Mouse (Mus musculus) adrenal gland, postnatal 4 days (tissue): ENCODE results near the gene Ppfibp2. TPM values are rescaled to one million over a fixed set of nuclear protein-coding genes. Genes with fewer than 3 reads are reported as not detected.

Source experiments
- DNase-seq, 2 experiments: peaks; one replicate each; pipeline ENCODE4 v3.0.0; 2021 to 2022; ENCODE audit warnings: low spot score in 2 of 2, mixed read lengths in 2 of 2
- long read RNA-seq, 2 experiments: library from polyadenylated mRNA; stranded (forward); transcript quantifications; one replicate each; pipeline ENCODE4 v2.0.0; 2021
- total RNA-seq, 2 experiments: library from RNA; stranded (reverse); gene quantifications; 2 replicates each; pipeline ENCODE4 v1.2.3; 2021

The Ppfibp2 gene
- 10 to 100 TPM in 1 of 2 experiments, 1 to 10 TPM in 1; 9.4 to 10.4 TPM for total RNA-seq
- long read RNA-seq, experiment 1, partial matches to known transcripts, result 3 of 8 reads
- long read RNA-seq, experiment 1, other reads (novel, unspliced or antisense), result 5 of 8 reads
- long read RNA-seq, experiment 2, partial matches to known transcripts, result 2 of 14 reads
- long read RNA-seq, experiment 2, other reads (novel, unspliced or antisense), result 11 of 14 reads

DNA sequence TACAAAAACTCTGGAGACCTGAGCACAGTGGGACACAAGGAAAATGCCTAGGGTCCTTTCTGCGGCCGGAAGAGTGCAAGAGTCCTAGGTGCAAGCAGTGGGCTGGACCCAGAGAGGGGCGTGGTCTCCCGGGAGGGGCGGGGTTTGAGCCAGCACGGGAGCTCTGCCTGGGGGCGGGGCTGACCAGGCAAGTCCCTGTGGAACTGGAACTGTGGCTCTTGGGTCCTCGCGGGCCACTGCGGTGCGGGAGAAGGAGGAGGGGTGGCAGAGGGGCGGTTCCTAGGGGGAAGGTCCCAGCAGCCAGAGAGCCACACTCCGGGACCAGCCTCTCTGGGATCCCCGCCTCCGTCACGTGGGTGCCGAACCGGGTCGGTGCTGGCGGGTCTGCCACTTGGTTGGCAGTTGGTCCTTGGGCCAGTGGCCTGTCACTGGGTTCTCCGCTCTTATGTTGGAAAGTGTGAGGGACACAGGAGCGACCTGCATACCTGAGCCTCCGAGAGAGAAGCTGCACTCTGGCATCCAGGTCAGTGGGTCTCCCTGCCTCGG is at the start of gene Ppfibp2:
Gene Ppfibp2, plus strand, starts transcription at position 351 of the 546 bp plus-strand sequence.
- DNase-seq, result peak; percentile 80 to 92

DNA sequence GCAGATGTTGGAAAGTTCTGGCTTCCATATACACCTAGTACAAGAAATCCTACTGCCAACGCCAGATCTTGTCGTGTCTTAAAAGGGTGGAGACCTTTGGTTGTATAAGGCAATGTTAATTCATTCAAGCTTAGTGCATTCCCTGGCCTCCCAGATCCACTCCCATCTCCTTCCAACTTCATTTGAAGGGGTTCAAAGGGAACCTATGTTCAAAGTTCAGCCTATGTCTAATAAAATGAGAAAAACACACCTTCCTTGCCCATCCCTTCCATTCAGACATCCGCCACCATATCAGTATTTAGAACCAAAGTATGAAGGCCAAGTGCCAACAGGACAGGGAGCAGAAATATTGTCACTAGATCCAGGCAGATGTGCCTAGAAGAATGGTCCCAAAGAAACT is 47.1 kb upstream of the Ppfibp2 start:
- DNase-seq, result no peak

DNA sequence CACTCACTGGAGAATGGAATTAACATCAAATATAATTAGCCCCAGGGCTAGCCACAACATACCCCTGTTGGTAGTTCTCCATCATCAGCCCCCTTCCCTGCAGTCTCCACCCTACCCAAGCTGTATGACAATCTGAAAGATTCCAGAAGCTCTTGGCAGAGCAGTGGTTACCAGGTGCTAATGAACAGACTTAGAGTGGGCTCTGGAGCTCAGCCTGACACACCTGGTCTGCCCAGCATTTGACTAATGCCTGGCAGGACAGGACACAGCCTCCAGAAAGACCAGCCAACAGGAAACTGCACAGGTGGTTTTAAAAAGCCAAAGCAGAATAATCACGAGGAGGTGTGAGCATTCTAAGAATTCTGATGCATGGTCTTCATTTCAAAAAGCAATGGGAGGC is 41.5 kb upstream of the Ppfibp2 start:
- DNase-seq, result no peak

DNA sequence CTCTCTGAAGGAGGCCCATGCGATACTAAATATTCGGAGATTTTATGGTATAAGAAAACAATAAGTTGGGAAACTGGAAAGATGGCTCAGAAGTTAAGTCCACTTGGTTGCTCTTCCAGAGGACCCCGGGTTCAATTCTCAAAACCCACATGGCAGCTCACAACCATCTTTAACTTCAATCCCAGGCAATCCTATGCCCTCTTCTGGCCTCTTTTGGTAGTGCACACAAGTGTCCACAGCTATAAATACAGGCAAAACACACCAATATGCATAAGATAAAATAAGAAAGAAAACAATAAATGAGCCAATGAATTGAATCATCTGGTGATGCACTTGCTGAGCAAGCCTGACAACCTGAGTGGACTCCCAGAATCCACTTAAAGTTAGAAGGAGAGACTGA is 39.1 kb upstream of the Ppfibp2 start:
- no peak for DNase-seq

DNA sequence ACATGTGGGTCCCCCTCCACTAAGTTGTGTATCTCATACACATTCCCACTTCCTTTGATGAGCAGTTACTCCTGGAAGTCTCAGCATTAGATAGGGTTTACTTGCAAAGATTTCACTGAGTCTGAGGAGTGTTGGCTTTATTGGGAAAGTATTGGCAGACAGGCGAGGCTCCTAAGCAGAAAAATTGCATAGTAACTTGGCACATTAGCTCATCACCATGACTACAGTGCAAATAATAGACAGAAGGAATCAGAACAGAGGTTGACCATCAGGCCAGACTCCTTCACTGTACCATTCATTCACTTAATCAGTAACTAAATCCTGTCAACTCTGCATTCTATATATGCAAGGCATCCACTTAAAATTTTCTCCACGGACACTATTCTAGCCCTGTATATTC is 34.3 kb upstream of the Ppfibp2 start:
- no peak for DNase-seq

DNA sequence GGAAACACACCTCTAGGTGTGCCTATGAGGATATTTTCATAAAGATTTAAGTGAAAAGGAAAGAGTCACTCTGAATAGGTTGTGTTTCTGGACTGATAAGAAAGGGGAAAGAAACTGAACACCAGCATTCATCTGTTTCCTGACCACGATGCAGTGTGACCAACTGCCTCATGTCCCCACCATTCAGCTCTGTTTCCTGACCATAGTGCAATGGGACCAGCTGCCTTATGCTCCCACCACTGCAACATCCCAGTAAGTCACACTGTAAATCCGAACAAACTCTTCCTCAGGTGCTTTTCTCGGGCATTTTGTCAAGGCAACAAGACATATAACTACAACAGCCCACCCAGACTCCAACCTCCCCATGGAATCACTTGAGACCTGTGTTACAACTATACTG is 33.4 kb upstream of the Ppfibp2 start:
- DNase-seq, result no peak

DNA sequence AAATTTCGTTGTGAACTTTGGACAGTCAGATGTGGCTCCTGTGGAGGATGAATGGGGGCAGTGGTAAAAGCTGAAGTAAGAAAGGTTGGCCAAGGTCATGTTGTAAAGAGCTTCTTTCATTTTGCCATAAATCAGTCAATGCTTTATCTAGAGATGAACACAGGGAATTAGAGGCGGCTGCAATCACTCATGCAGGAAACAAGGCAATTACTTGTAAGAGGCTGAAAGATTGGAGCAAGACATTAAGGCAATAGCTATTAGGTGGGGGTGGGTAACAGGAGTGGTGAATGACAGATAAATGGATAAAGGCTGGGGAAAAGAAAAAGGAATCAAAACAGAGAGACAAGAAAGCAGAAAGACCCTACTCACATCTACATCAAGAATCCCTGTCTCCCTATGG is 31.3 kb upstream of the Ppfibp2 start:
- DNase-seq, result no peak

DNA sequence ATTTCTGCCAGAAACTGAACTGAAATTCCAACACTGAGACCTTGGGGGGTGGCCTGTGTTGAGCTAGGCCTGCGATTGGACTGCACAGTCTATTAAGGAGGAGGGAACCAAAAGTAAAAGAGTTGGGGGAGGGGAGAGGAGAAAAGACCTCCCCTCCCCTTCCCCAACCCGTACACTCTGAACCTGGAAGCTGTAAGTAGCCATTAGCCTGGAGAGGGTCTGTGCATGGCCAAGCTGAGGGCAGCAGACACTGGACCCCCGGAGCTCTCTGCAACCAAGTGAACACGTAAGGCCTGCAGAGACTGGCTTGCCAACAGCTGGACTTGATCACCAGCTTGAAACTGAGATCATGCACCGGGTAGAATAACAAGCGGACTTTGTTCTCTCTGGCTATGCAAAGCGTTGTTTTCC is 27.7 kb upstream of the Ppfibp2 start, which contains the start of gene Olfml1:
Gene Olfml1, plus strand, starts transcription at position 186 of the 411 bp plus-strand sequence.
- no peak for DNase-seq

DNA sequence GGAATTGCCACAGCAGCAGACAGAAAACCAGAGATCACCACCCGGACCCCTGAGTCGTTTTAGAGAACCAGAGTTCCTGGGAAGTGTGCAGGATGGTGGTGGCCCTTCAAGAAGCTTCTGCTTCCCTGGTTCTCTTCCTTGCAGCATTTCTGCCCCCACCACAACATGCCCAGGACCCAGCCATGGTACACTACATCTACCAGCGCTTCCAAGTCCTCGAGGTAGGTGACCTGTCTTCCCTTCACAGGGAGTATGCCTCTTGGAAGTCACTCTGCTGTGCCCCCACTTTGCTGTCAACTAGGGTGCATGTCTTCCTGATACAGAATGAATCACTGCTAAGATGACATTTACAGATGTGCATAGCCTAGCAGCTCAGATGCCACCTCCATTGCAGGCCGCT is 27.3 kb upstream of the Ppfibp2 start:
- no peak for DNase-seq

DNA sequence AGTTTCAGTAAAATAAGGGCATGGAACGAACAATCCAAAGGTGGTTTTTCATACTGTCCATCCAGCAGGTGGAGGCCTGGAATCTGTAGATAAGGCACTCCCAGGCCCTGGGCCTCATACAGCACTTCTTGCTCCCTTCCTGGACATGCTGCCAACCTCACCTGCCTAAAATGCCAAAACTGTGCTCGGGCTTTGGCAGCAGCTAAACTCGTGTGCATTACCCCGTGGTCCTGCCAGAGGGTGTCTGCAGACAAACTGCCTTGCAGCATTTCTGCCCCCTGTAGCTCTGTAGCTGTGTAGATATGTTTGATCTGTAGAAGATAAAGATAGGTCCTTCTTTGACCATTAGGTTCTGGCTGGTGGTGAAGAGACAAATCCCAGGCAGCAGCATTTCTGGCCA is 26.0 kb upstream of the Ppfibp2 start:
- no peak for DNase-seq

DNA sequence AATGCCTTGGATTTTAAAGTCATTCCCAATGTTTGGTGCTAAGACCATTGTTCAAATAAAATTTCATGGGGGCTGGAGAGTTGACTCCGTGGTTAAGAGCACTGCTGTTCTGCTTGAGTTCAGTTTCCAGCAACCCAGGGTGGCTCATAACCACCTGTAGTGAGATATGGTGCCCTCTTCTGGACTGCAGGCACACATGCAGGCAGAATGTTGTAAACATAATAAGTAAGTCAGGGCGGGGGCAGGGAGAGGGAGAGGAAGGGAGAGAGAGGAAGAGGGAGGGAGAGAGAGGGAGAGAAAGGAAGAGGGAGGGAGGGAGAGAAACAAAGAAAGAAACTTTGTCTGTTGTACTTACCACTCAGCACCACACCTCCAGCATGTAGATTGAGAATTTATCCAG is 21.2 kb upstream of the Ppfibp2 start:
- no peak for DNase-seq

DNA sequence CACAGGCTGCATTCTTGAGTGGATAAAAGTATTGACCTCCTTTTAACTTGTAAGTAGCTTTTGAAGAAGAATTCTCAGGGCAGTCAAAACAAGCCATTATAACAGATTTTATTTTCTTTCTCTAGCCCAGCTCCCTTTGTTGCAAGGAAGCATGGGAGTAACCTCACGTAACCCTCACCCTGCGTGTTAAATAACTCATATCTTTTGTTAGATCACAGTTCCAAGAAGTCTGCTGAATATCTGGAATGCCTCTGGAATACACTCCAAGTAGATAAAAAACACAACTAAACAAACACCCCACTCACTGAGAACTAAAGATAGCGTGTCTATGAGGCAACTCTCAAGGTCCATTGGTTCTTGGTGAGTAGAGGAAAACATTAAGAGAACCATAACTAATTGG is 20.7 kb upstream of the Ppfibp2 start:
- DNase-seq, result no peak

DNA sequence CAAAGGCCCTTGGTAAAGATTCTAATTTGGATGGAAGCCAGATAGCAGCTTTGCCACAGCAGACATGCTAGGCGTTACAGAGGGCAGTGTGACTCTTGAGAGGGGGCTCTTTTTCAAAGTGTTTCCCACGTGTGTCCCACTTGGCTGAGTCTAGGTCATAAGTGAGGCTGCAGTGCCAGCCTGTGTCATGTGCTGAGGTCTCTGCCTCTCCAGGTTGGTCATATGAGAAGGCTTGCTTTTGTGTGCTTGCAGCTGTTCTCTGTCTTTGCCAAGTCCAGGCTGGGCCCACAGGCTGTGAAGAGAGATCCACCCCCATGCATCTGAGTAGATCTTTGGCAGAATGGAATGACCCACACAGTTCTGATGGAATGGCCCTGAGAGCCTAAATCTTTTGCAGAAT is 2.4 kb upstream of the Ppfibp2 start:
- no peak for DNase-seq

DNA sequence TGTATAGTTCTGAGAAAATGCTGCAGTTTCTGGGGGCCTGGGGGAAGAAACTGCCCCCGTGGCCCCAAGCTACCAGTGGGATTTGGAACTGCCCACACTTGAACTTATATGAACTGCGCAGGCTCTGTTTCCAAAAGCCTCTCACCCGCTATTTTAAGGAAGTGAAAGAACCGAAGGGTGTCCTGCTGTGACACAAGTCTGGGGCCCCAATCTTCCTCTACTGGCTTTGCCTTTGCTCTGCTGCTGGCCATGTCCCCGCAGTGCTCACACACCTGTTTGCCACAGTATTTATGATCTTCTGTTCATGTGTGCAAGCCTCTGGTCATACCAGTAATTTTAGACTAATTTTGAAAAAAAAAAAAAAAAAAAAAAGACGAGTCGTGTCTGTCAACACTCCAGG is 1.1 kb upstream of the Ppfibp2 start:
- no peak for DNase-seq

DNA sequence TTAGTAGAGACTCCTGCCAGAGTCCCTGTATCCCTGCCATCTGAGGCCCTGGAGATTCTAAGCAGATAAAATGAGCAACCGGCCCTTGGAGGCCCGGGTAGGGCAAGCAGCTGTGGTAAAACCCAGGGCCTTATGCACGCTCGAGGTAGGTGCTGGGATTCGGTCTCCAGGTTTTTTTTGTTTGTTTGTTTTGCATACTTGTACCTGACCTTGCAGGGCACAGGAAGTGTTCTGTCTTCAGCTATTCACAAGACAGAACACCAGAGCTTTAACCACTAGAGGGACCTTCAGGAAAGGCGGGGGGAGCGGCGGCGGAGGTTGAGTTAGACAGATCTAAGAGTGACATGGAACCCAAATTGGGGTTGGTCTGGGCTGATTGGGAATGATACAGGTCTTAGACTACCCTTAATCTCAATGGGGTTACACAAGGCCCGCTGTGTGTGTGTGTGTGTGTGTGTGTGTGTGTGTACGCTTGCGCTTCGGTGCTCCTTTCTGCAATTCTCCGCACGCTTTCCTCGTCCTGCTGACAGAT is 616 bp upstream of the Ppfibp2 start:
- DNase-seq, result peak; percentile 11 to 36

DNA sequence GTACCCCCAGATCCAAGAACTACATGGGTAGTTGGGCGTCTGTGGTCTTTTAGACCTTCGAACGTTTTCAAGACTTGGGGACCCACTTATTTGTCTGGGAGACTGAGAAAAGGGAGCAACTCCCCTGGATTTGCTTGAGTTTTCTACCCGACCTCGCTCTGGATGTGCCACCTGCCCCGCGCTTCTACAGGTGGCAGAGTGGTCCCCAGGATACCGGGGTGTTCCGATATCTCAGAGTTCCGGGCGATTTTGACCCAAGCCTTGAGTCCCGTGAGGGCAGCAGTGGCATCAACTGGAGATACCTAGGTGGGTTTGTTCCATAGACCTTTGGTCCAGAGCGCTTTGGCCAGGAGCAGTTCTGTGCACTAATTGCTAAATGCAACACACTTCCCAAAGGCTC is 419 bp downstream of the Ppfibp2 start:
- no peak for DNase-seq

DNA sequence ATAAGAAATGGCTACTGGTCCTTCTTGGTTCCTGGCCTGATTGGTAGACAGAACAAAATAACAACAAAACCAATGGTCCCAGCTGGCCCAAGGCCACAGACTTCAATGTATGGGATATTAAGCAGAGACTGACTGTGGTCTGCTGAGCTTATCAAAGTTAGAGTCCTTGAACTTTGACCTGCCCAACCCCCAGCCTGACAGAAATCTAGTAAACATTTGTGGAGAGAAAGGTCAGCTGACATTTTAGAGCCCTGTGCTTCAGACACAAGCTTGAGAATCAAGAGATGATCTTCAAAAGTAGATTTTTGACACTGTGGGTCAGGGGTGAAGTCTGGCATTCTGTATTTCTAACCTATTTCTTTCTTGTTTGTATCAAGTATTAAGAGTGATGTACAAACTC is 1.7 kb downstream of the Ppfibp2 start:
- no peak for DNase-seq

DNA sequence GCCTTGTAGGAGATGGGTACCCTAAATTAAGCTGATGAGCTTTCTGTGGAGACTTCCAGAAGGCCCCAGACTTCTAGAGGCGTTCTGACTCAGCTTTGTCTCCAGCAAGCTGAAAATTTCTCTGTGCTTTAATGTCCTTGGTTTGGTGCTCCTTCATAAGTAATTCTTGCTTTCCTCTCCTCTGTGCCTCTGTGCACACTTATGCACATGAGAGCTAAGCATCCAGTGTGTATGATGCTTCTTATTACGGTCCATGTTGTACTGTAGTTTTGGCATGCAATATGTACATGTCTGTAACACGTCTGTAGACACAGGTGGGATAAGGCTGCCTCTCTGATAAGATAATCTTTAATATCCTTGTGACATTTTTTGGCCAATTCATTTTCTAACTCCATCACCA is 2.9 kb downstream of the Ppfibp2 start:
- no peak for DNase-seq

DNA sequence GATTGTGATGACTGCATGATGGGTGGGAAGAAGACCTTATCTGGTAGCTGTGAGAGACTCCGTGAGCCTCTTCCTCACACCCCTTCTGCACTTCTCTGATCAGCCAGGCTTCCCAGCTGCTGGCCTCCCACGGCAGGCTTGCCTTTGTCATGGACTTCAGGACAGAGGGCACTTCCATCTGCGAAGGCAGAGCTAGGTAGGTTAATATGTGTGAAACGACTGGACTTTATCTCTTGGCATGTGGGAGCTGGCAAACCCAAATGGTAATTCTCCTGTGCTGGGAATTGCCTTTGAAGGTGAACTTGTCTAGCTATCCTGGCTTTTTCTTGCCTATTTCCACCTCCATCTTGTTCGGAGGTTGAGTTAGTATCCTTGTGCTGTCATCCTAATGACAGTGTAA is 5.6 kb downstream of the Ppfibp2 start:
- no peak for DNase-seq

DNA sequence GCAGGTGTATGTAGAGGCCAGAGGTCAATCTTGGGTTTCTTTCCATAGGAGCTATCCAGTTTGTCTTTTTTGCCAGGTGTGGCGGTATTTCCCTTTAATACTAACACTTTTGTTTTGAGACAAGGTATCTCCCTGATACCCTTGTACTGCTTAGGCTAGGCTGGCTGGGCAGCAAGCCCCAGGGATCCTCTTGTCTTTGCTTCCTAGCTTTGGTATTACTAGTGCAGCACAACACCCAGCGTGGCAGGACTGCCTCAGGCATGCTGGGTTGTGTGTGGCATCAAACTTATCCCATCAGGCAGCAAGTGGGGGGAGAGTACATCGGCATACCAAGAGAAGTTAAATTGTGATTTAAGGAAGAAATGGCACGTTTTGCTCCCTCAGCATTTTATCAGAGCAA is 7.5 kb downstream of the Ppfibp2 start:
- DNase-seq, result no peak

DNA sequence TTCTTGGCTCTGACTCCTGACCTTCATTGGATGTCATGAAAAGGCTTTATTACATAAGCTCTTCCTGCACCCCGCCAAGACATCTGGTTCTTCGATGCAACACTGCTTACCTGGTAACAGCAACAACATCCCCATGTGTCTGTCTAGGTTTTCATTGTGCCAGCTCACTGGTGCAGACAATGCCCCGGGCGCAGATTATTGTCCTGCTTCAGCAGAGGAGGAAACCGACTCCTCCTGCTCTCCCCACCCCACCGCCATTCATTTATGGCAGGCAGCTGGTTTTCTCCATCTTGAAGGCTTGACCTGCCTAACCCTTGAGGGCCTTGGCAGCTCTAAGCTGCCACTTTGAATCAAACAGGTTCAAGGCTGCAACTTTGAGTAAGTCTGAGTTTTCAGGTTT is 7.9 kb downstream of the Ppfibp2 start:
- no peak for DNase-seq

DNA sequence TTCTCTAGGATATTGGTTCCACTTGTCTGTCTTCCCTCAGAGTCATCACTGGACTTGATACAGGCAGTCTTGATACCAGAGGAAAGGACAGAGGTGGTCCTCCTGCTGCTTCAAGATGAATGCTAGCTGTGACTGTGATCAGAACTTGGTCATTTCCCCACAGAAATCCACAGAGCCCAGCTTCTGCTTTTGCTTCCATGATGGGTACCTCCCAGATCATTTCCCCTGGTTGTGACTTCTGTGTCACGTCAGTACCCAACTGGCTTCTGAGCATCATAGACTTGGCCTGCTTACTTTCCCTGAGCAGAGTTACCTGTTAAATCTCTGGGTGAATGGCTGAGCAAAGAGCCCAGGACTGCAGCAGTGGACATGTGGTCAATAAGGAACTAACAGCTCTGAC is 12.8 kb downstream of the Ppfibp2 start:
- no peak for DNase-seq

DNA sequence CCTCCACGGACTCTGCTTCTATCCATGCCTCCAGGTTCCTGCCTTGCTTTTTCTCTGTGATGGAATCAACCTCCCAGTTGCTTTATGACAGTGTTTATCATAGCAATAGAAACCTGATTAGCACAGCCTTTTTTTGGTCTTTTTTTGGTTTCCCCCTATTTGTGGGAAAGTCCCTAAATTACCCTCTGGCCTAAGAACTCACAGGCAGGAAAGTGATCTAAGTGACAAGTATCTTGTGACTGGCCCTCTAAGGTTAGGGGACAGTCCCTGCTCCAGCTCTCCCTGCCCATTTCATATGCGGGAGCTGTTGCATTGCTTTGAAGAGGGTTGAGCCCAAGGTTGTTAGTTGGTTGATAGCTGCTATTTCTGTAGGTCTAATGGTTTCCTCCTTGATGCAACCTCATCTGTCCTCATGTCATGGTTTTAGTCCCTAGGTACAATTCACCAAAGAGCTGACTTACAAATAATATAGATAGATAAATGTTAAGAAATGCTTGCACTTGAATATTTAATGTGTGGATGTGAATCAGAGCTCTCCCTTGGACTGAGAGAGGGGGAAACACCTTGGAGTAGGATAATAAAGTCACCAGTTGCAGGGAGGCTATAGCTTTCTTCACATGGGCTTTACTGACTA is 14.7 kb downstream of the Ppfibp2 start:
- DNase-seq, result no peak
